Comparison of ENCODE assay signal across 8 mouse cellular contexts in genomic region chr19:29325053-29325851, GRCm38 (mm10). TPM values are rescaled to one million over a fixed set of nuclear protein-coding genes. Genes with fewer than 3 reads are reported as not detected.
DNase-seq lines count a peak whose midpoint lies in the region; ATAC-seq lines count a peak whose summit lies in the region.

Gene Insl6 (minus strand): TSS chr19:29325356.

- ATAC-seq in CD4-positive, CD25-positive, alpha-beta regulatory T cell, adult 4 months, result peak; percentile 71
- peak; percentile 97 for ATAC-seq in embryonic facial prominence, embryonic 14.5 days (ENCODE audit: low read depth)
- ATAC-seq in heart, embryonic 13.5 days (ENCODE audit: extremely low read depth, insufficient number of reproducible peaks, low FRiP score, low TSS enrichment), result peak; percentile 96
- peak; percentile 98 for ATAC-seq in kidney, embryonic 16.5 days (ENCODE audit: low FRiP score, low TSS enrichment)

- DNase-seq in adipocyte (ENCODE audit: low spot score), result peak; percentile 64
- DNase-seq in embryonic facial prominence, embryonic 14.5 days (ENCODE audit: low spot score), result peak; percentile 80
- DNase-seq in lung, postnatal 25 days (ENCODE audit: low spot score), result peak; percentile 63
- DNase-seq in ovary, postnatal 36 days (ENCODE audit: low spot score), result peak; percentile 74
- peak; percentile 94 for DNase-seq in thymus, postnatal 4 days

- H3K4me2 ChIP-seq in embryonic facial prominence, embryonic 14.5 days (ENCODE audit: low read depth, low read length), result peak within 1 kb of the TSS; percentile 68
- H3K4me2 ChIP-seq in heart, embryonic 13.5 days, result peak within 1 kb of the TSS; percentile 72
- peak within 1 kb of the TSS; percentile 73 for H3K4me2 ChIP-seq in kidney, embryonic 16.5 days (replicated peaks; ENCODE audit: low read depth, low read length)

- H3K4me1 ChIP-seq in embryonic facial prominence, embryonic 14.5 days (ENCODE audit: control insufficient read depth, insufficient read depth, low read length), result no peaks in the 10 kb centered on the region; the same call in 1 of the 2 replicates
- H3K4me1 ChIP-seq in heart, embryonic 13.5 days, result peaks cover 9% of the 10 kb centered on the region
- H3K4me1 ChIP-seq in kidney, embryonic 16.5 days (ENCODE audit: insufficient read depth, low read length), result 0 out of 2 replicates have a peak, but pooled peaks cover 7% of the 10 kb centered on the region

- whole genome bisulfite sequencing in embryonic facial prominence, embryonic 14.5 days, result 3% methylated on average over 25 of the region's 31 CpGs
- WGBS in heart, embryonic 13.5 days, result 5% methylated on average over 23 of the region's 31 CpGs
- WGBS in kidney, embryonic 16.5 days, result 3% methylated on average over 29 of the region's 31 CpGs

- no peak within 1 kb of the TSS for H3K27ac ChIP-seq in embryonic facial prominence, embryonic 14.5 days (replicated peaks; ENCODE audit: low read depth, low read length)
- H3K27ac ChIP-seq in heart, embryonic 13.5 days (replicated peaks), result no peak within 1 kb of the TSS
- no peak within 1 kb of the TSS for H3K27ac ChIP-seq in kidney, embryonic 16.5 days (ENCODE audit: low read length)

- peak within 1 kb of the TSS; percentile 61 for H3K9ac ChIP-seq in embryonic facial prominence, embryonic 14.5 days (ENCODE audit: low read depth, low read length)
- peak within 1 kb of the TSS; percentile 73 for H3K9ac ChIP-seq in heart, embryonic 13.5 days
- peak within 1 kb of the TSS; percentile 64 for H3K9ac ChIP-seq in kidney, embryonic 16.5 days (replicated peaks; ENCODE audit: low read length)

- H3K4me3 ChIP-seq in embryonic facial prominence, embryonic 14.5 days (ENCODE audit: low read depth, low read length), result peak within 1 kb of the TSS; percentile 41
- peak within 1 kb of the TSS; percentile 52 for H3K4me3 ChIP-seq in heart, embryonic 13.5 days
- peak within 1 kb of the TSS; percentile 48 for H3K4me3 ChIP-seq in kidney, embryonic 16.5 days (ENCODE audit: low read length)

- H3K36me3 ChIP-seq in embryonic facial prominence, embryonic 14.5 days (ENCODE audit: control insufficient read depth, insufficient read depth, low read length), result no peaks in the 10 kb centered on the region
- no peaks in the 10 kb centered on the region for H3K36me3 ChIP-seq in heart, embryonic 13.5 days
- no peaks in the 10 kb centered on the region for H3K36me3 ChIP-seq in kidney, embryonic 16.5 days (ENCODE audit: insufficient read depth, low read length)

- no peaks in the 10 kb centered on the region for H3K27me3 ChIP-seq in embryonic facial prominence, embryonic 14.5 days (replicated peaks; ENCODE audit: control insufficient read depth, insufficient read depth, low read length)
- peaks cover 4% of the 10 kb centered on the region; the same call in 1 of the 2 replicates for H3K27me3 ChIP-seq in heart, embryonic 13.5 days (replicated peaks)
- H3K27me3 ChIP-seq in kidney, embryonic 16.5 days (ENCODE audit: insufficient read depth, low read length), result no peaks in the 10 kb centered on the region

- no peaks in the 10 kb centered on the region for H3K9me3 ChIP-seq in embryonic facial prominence, embryonic 14.5 days (ENCODE audit: control insufficient read depth, low read length)
- H3K9me3 ChIP-seq in heart, embryonic 13.5 days, result no peaks in the 10 kb centered on the region
- H3K9me3 ChIP-seq in kidney, embryonic 16.5 days (ENCODE audit: low read length), result no peaks in the 10 kb centered on the region

RNA-seq across cellular contexts. Expression of gene Insl6, which starts in this region (rescaled TPM):
- 10 to 100 TPM; 28.3 to 32.5 TPM for polyA plus RNA-seq in CD4-positive, CD25-positive, alpha-beta regulatory T cell, adult 4 months (2017; shearing (Covaris generic))
- 5.8 and 7.8 TPM in 2 replicates for polyA plus RNA-seq in embryonic facial prominence, embryonic 14.5 days (2014; fragmentation: Nextera tagmentation; extraction: Ambion mirVana)
- polyA plus RNA-seq in heart, embryonic 13.5 days (2015; fragmentation: Nextera tagmentation; extraction: Ambion mirVana), result 2.9 and 5.0 TPM in 2 replicates
- 5.2 and 5.3 TPM in 2 replicates for polyA plus RNA-seq in kidney, embryonic 16.5 days (2015; fragmentation: Nextera tagmentation; extraction: Ambion mirVana)
